Mouse (Mus musculus) erythroblast, embryonic 14.5 days (primary cell): ENCODE data around the gene Pla2g4f. TPM values are rescaled to one million over a fixed set of nuclear protein-coding genes. Genes with fewer than 3 reads are reported as not detected.

Experiments used
- H3K27me3 ChIP-seq: 2 replicates; pipeline ENCODE4 v1.6.1; 2012; ENCODE audit warnings: inconsistent platforms; ENCODE audit not compliant: control insufficient read depth
- H3K36me3 ChIP-seq: 2 replicates; pipeline ENCODE4 v1.6.1; 2012; ENCODE audit warnings: mild to moderate bottlenecking, inconsistent platforms; ENCODE audit not compliant: control insufficient read depth
- H3K4me1 ChIP-seq: 2 replicates; pipeline ENCODE4 v1.6.1; 2012; ENCODE audit warnings: inconsistent platforms; ENCODE audit not compliant: control insufficient read depth
- H3K4me3 ChIP-seq: replicated peaks from 2 replicates; pipeline ENCODE3; 2012; ENCODE audit warnings: moderate library complexity, mild to moderate bottlenecking, inconsistent platforms
- H3K9me3 ChIP-seq: 2 replicates; pipeline ENCODE4 v1.6.1; 2012; ENCODE audit warnings: low read length, inconsistent platforms, mixed read lengths; ENCODE audit not compliant: control insufficient read depth
- GATA1 ChIP-seq: IDR thresholded peaks from 2 replicates; pipeline ENCODE4 v1.6.1; 2012; ENCODE audit warnings: low read length, inconsistent platforms, mixed read lengths
- TAL1 ChIP-seq: IDR thresholded peaks from 3 replicates; pipeline ENCODE4 v1.6.1; 2012; ENCODE audit warnings: low read length, inconsistent platforms, mixed read lengths
- polyA plus RNA-seq: library from polyadenylated mRNA; stranded (reverse); fragments of >175 nt; gene quantifications from 2 replicates; pipeline ENCODE4 v1.2.3, GENCODE M21; 2012

The Pla2g4f gene
- polyA plus RNA-seq, 1 experiment, result not detected

DNA sequence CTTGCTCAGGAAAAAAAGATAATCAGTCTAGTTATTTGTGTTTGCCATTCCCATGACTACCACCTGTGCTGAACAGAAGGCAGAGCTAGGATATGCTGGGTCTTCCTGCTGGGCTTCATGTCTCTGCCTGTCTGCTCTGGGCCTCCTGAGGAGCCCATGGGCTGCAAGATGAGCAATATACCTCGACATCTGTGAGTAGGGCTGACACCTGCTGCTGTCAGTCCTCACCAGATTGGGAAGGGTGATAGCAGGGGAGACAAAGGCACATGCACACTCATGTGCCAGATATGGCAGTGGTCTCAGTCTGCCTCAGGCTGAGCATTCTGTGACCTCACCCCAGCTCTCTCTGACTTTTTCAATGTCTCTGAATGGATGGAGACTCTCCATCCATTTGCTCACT is 51.1 kb downstream of the Pla2g4f start:
- H3K27me3 ChIP-seq, result no peaks in the 10 kb centered on the region
- no peaks in the 10 kb centered on the region for H3K9me3 ChIP-seq
- TF ChIP-seq GATA1 (peak; percentile 3; the same call in 1 of the 2 replicates), TAL1 (no peak)
- H3K36me3 ChIP-seq, result no peaks in the 10 kb centered on the region
- no peak overlapping the region for H3K4me3 ChIP-seq
- no peaks in the 10 kb centered on the region for H3K4me1 ChIP-seq

DNA sequence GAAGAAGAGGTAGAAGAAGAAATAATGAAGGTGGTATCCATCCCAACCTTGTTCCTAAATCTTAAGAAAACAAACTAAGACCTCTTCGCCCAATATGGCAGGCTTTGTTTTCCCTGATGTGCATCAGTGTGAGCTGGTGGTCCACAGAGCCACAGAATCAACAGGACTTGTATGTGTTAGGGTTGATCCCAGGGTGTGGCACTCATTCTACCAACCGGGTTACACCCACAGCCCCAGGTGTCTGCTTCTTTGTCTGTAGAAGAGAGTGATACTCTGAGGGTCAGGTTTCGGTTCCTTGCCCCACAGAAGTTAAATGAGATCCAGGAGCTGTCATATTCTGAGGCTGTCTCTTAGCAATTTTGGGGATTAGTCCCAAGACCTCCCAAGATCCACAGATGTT is 52.6 kb downstream of the Pla2g4f start:
- H3K36me3 ChIP-seq, result no peaks in the 10 kb centered on the region
- H3K4me1 ChIP-seq, result no peaks in the 10 kb centered on the region
- TF ChIP-seq GATA1 (no peak), TAL1 (no peak)
- H3K27me3 ChIP-seq, result no peaks in the 10 kb centered on the region
- H3K4me3 ChIP-seq, result no peak overlapping the region
- peaks cover 9% of the 10 kb centered on the region for H3K9me3 ChIP-seq

- peaks cover 9% of the 10 kb centered on the region for H3K9me3 ChIP-seq
- TF ChIP-seq TAL1, result no peak
- TF ChIP-seq GATA1, result no peak
- H3K27me3 ChIP-seq, result no peaks in the 10 kb centered on the region
- no peak overlapping the region for H3K4me3 ChIP-seq
- H3K36me3 ChIP-seq, result no peaks in the 10 kb centered on the region
- no peaks in the 10 kb centered on the region for H3K4me1 ChIP-seq
Observed at GRCm38 (mm10) chr2:120256259-120256658, 57.7 kb downstream of the Pla2g4f start.

DNA sequence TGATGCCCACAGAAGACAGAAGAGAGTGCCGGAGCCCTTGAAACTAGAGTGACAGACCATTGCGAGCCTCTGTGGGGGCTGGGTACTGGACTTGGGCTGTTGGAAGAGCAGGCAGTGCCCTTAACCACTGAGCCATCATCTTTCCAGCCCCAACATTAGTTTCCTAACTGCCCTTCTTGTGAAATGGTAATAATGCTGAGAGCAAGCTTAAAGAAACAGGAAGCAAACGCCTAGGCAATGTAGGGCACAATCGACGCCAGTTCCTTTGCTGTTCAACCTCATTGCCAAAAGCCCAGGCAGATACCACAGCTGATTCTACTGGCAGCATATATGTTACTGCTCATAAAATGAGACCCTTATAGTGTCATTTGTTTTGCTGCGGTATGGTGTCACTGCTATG is 61.3 kb downstream of the Pla2g4f start:
- TF ChIP-seq GATA1, result no peak
- TF ChIP-seq TAL1, result no peak
- no peak overlapping the region for H3K4me3 ChIP-seq
- H3K27me3 ChIP-seq, result no peaks in the 10 kb centered on the region
- no peaks in the 10 kb centered on the region for H3K4me1 ChIP-seq
- H3K9me3 ChIP-seq, result peaks cover 9% of the 10 kb centered on the region
- H3K36me3 ChIP-seq, result no peaks in the 10 kb centered on the region

Other genes with a start within 250 kb of the Pla2g4f start
- gene Ehd4, start 159.6 kb downstream of the Pla2g4f start, polyA plus RNA-seq, result 0.67 and 1.1 TPM in 2 replicates
- 0.01 TPM in 1 of 2 replicates, not detected in the other for gene Pla2g4e, start 68.8 kb downstream of the Pla2g4f start, polyA plus RNA-seq
- gene Pla2g4d, start 25.0 kb downstream of the Pla2g4f start, polyA plus RNA-seq, result not detected in 2 replicates
- 0.11 and 0.48 TPM in 2 replicates for gene Vps39, start 39.0 kb upstream of the Pla2g4f start, polyA plus RNA-seq
- gene Ganc, start 89.7 kb upstream of the Pla2g4f start, polyA plus RNA-seq, result 0.06 and 0.08 TPM in 2 replicates
- gene Tmem87a, start 89.9 kb upstream of the Pla2g4f start, polyA plus RNA-seq, result 0.14 and 0.19 TPM in 2 replicates
- not detected in 2 replicates for gene Capn3, start 141.9 kb upstream of the Pla2g4f start, polyA plus RNA-seq
- 0.30 and 0.44 TPM in 2 replicates for gene Zfp106, start 249.7 kb upstream of the Pla2g4f start, polyA plus RNA-seq